Mouse (Mus musculus): ENCODE measurements around the gene Sdha.

The Sdha gene

GRCm38 (mm10) chr13:74302050-74303037 lies 47.7 kb downstream of the Sdha start:
- CTCF ChIA-PET, result no interaction called here

- CTCF ChIA-PET, result no interaction called here
Observed at GRCm38 (mm10) chr13:74301607-74301984, 48.5 kb downstream of the Sdha start.

GRCm38 (mm10) chr13:74300925-74301606 lies 49.0 kb downstream of the Sdha start:
- CTCF ChIA-PET, result interaction anchor here (0.6 to 0.7 kb wide), 3 partner anchors 15 to 1248 kb away, joined by 3 to 8 read pairs (median 5); no protein-coding TSS in a partner anchor

GRCm38 (mm10) chr13:74296376-74296775 lies 53.7 kb downstream of the Sdha start:
- CTCF ChIA-PET, result no interaction called here

GRCm38 (mm10) chr13:74292167-74292566 lies 57.9 kb downstream of the Sdha start, which contains the start of gene Ahrr:
Gene Ahrr (minus strand): TSS chr13:74292331.
- CTCF ChIA-PET, result no interaction called here

- CTCF ChIA-PET, result interaction anchor here (0.6 kb wide), 1 partner anchor 70 kb away, joined by 3 read pairs; no protein-coding TSS in a partner anchor
Observed at GRCm38 (mm10) chr13:74289646-74290045, 60.4 kb downstream of the Sdha start.

- CTCF ChIA-PET, result no interaction called here
Observed at GRCm38 (mm10) chr13:74282299-74282698, 67.8 kb downstream of the Sdha start.

- CTCF ChIA-PET, result no interaction called here
Observed at GRCm38 (mm10) chr13:74275726-74276125, 74.4 kb downstream of the Sdha start.

Measured in spleen, embryonic (tissue).